Mouse (Mus musculus) intestine, embryonic 14.5 days (tissue): ENCODE data around the gene Hoxa6. TPM values are rescaled to one million over a fixed set of nuclear protein-coding genes. Genes with fewer than 3 reads are reported as not detected.

Source experiments
- ATAC-seq: fragments of 200-750 bp; cut with Nextera tagmentation; replicated peaks from 2 replicates; pipeline ENCODE4 v1.8.0; 2017; ENCODE audit warnings: low read depth, moderate number of reproducible peaks, moderate TSS enrichment, moderate library complexity; ENCODE audit not compliant: low FRiP score, low TSS enrichment
- DNase-seq: peaks from one replicate; pipeline ENCODE4 v3.0.0-alpha.2; 2018; ENCODE audit warnings: low spot score
- H3K27ac ChIP-seq: fragments of 300-500 bp; sonication (generic); 2 replicates; pipeline ENCODE4 v1.5.1; 2014; ENCODE audit warnings: low read depth, mild to moderate bottlenecking, control low read depth
- H3K27me3 ChIP-seq: fragments of 300-500 bp; sonication (generic); replicated peaks from 2 replicates; pipeline ENCODE4 v1.6.1; 2014; ENCODE audit warnings: low read length, control low read depth; ENCODE audit not compliant: control insufficient read depth, insufficient read depth
- H3K36me3 ChIP-seq: fragments of 300-500 bp; sonication (generic); 2 replicates; pipeline ENCODE4 v1.6.1; 2014; ENCODE audit warnings: low read length, control low read depth; ENCODE audit not compliant: control insufficient read depth, insufficient read depth
- H3K4me1 ChIP-seq: fragments of 300-500 bp; sonication (generic); replicated peaks from 2 replicates; pipeline ENCODE4 v1.6.1; 2014; ENCODE audit warnings: low read length, control low read depth, mixed read lengths; ENCODE audit not compliant: control insufficient read depth, insufficient read depth
- H3K4me2 ChIP-seq: fragments of 300-500 bp; sonication (generic); 2 replicates; pipeline ENCODE4 v1.6.1; 2014; ENCODE audit warnings: low read length
- H3K4me3 ChIP-seq: fragments of 300-500 bp; sonication (generic); 2 replicates; pipeline ENCODE4 v1.5.1; 2014; ENCODE audit warnings: low read depth, low read length, control low read depth, mixed read lengths
- H3K9ac ChIP-seq: fragments of 300-500 bp; sonication (generic); 2 replicates; pipeline ENCODE4 v1.6.1; 2014; ENCODE audit warnings: mild to moderate bottlenecking, low read length
- H3K9me3 ChIP-seq: fragments of 300-500 bp; sonication (generic); 2 replicates; pipeline ENCODE4 v1.6.1; 2016; ENCODE audit warnings: low read length, control low read depth; ENCODE audit not compliant: control insufficient read depth
- WGBS: fragments of 180-500 bp; shearing (Covaris S2); extraction: QIAGEN DNeasy Blood & Tissue Kit; methylation state at CpG from one replicate; pipeline ENCODE4 v1.1.7; 2014; 5-methylcytosine and 5-hydroxymethylcytosine counted together
- polyA plus RNA-seq: library from polyadenylated mRNA; unstranded; fragments of >200 nt; fragmentation: Nextera tagmentation; extraction: Ambion mirVana; gene quantifications from 2 replicates; pipeline ENCODE4 v1.2.1, GENCODE M21; 2014

Hoxa6 gene
- polyA plus RNA-seq, 1 experiment from 2014 or later: 2.5 TPM

GRCm38 (mm10) chr6:52224895-52225611, 16.5 kb upstream of the Hoxa6 start:
- Histone ChIP-seq H3K9me3 (no peaks in the 10 kb centered on the region), H3K27ac (peak overlapping the region; percentile 44), H3K4me1 (peaks cover 6% of the 10 kb centered on the region; the same call in 1 of the 2 replicates), H3K36me3 (no peaks in the 10 kb centered on the region), H3K27me3 (peaks cover 98% of the 10 kb centered on the region), H3K4me2 (peak overlapping the region; percentile 96), H3K4me3 (peak overlapping the region; percentile 59), H3K9ac (peak overlapping the region; percentile 57)
- whole genome bisulfite sequencing: 2% methylated on average over 36 of the region's 36 CpGs
- DNase-seq (peak; percentile 79), ATAC-seq (no peak)

- H3K27me3 ChIP-seq: peaks cover 98% of the 10 kb centered on the region
- no peaks in the 10 kb centered on the region for H3K36me3 ChIP-seq
- H3K27ac ChIP-seq: peak overlapping the region; percentile 40; the same call in 1 of the 2 replicates
- H3K4me2 ChIP-seq: peak overlapping the region; percentile 96
- H3K9ac ChIP-seq: peak overlapping the region; percentile 57
- H3K9me3 ChIP-seq: no peaks in the 10 kb centered on the region
- WGBS: 13% methylated on average over 23 of the region's 24 CpGs
- H3K4me1 ChIP-seq: peaks cover 8% of the 10 kb centered on the region; the same call in 1 of the 2 replicates
- peak overlapping the region; percentile 59 for H3K4me3 ChIP-seq
- ATAC-seq: no peak
- DNase-seq: peak; percentile 74
These were observed 15.6 kb upstream of the Hoxa6 start for GRCm38 (mm10) chr6:52223939-52224760.

GRCm38 (mm10) chr6:52222729-52223128, 14.2 kb upstream of the Hoxa6 start:
- H3K9ac ChIP-seq: peak overlapping the region; percentile 57; the same call in 1 of the 2 replicates
- H3K4me2 ChIP-seq: peak overlapping the region; percentile 96
- H3K27ac ChIP-seq: peak overlapping the region; percentile 84; the same call in 1 of the 2 replicates
- H3K4me1 ChIP-seq: peaks cover 10% of the 10 kb centered on the region; the same call in 1 of the 2 replicates
- H3K27me3 ChIP-seq: peaks cover 98% of the 10 kb centered on the region
- ATAC-seq (no peak), DNase-seq (no peak)
- 32% methylated on average over 13 of the region's 13 CpGs for WGBS
- H3K4me3 ChIP-seq: peak overlapping the region; percentile 59
- no peaks in the 10 kb centered on the region for H3K36me3 ChIP-seq
- no peaks in the 10 kb centered on the region for H3K9me3 ChIP-seq

GRCm38 (mm10) chr6:52221993-52222685, 13.6 kb upstream of the Hoxa6 start:
- peak overlapping the region; percentile 59 for H3K4me3 ChIP-seq
- peak overlapping the region; percentile 36; the same call in 1 of the 2 replicates for H3K9ac ChIP-seq

GRCm38 (mm10) chr6:52221337-52221992, 12.9 kb upstream of the Hoxa6 start, which contains the start of gene Hoxa7:
Gene Hoxa7, minus strand, starts transcription at chr6:52221854.
- peak; percentile 98 for DNase-seq
- Histone ChIP-seq H3K27ac (peak within 1 kb of the TSS; percentile 84), H3K9me3 (no peaks in the 10 kb centered on the region), H3K27me3 (peaks cover 95% of the 10 kb centered on the region), H3K4me3 (peak within 1 kb of the TSS; percentile 59), H3K36me3 (no peaks in the 10 kb centered on the region), H3K4me2 (peak within 1 kb of the TSS; percentile 96), H3K4me1 (peaks cover 15% of the 10 kb centered on the region; the same call in 1 of the 2 replicates), H3K9ac (peak within 1 kb of the TSS; percentile 64)
- peak; percentile 45 for ATAC-seq
- 2% methylated on average over 46 of the region's 46 CpGs for WGBS

More at GRCm38 (mm10) chr6:52221993-52222685, 13.6 kb upstream of the Hoxa6 start:
- Histone ChIP-seq H3K4me1 (peaks cover 15% of the 10 kb centered on the region; the same call in 1 of the 2 replicates), H3K9me3 (no peaks in the 10 kb centered on the region), H3K4me2 (peak overlapping the region; percentile 96), H3K27me3 (peaks cover 96% of the 10 kb centered on the region), H3K36me3 (no peaks in the 10 kb centered on the region), H3K27ac (peak overlapping the region; percentile 84)
- DNase-seq (no peak), ATAC-seq (0 out of 2 replicates have a peak, but pooled peaks have one; percentile 10)
- 11% methylated on average over 21 of the region's 21 CpGs for WGBS

- peak overlapping the region; percentile 64 for H3K9ac ChIP-seq
These were observed 12.4 kb upstream of the Hoxa6 start for GRCm38 (mm10) chr6:52220865-52221310.

GRCm38 (mm10) chr6:52220003-52220864, 11.7 kb upstream of the Hoxa6 start:
- H3K27ac ChIP-seq: peak overlapping the region; percentile 84; the same call in 1 of the 2 replicates
- DNase-seq: peak; percentile 85
- WGBS: 37% methylated on average over 32 of the region's 32 CpGs
- H3K9me3 ChIP-seq: no peaks in the 10 kb centered on the region
- peak overlapping the region; percentile 64; the same call in 1 of the 2 replicates for H3K9ac ChIP-seq
- peaks cover 23% of the 10 kb centered on the region; the same call in 1 of the 2 replicates for H3K4me1 ChIP-seq
- peak overlapping the region; percentile 96 for H3K4me2 ChIP-seq
- peak overlapping the region; percentile 59 for H3K4me3 ChIP-seq
- peaks cover 95% of the 10 kb centered on the region for H3K27me3 ChIP-seq
- no peaks in the 10 kb centered on the region for H3K36me3 ChIP-seq
- no peak for ATAC-seq

More at GRCm38 (mm10) chr6:52220865-52221310, 12.4 kb upstream of the Hoxa6 start:
- Histone ChIP-seq H3K27me3 (peaks cover 95% of the 10 kb centered on the region), H3K4me3 (peak overlapping the region; percentile 59), H3K9me3 (no peaks in the 10 kb centered on the region), H3K27ac (peak overlapping the region; percentile 84; the same call in 1 of the 2 replicates), H3K4me2 (peak overlapping the region; percentile 96), H3K36me3 (no peaks in the 10 kb centered on the region), H3K4me1 (peaks cover 19% of the 10 kb centered on the region; the same call in 1 of the 2 replicates)
- ATAC-seq (no peak), DNase-seq (no peak)
- 16% methylated on average over 12 of the region's 12 CpGs for WGBS
